In genomic region chr5:36385062-36385461, GRCm38 (mm10) we compare ENCODE assay signal across 9 mouse cellular contexts. TPM values are rescaled to one million over a fixed set of nuclear protein-coding genes. Genes with fewer than 3 reads are reported as not detected.
DNase-seq lines count a peak whose midpoint lies in the region; ATAC-seq and TF ChIP-seq lines count a peak whose summit lies in the region.
"Had no signal": no experiment of that assay in that cellular context is flagged by ENCODE, and none has a peak within 500 bp of the region (broad histone marks: within the 10 kb centered on the region; RNA-seq: fewer than 3 reads in every experiment).

No protein-coding gene starts in this region.

- no peaks in the 10 kb centered on the region for H3K27me3 ChIP-seq in embryonic facial prominence, embryonic 13.5 days
- H3K27me3 ChIP-seq in intestine, embryonic 15.5 days (replicated peaks) = no peaks in the 10 kb centered on the region

- no peak overlapping the region for H3K9ac ChIP-seq in embryonic facial prominence, embryonic 13.5 days
- H3K9ac ChIP-seq in intestine, embryonic 15.5 days = no peak overlapping the region
- H3K9ac ChIP-seq: midbrain, embryonic 12.5 days had no signal

- intact Hi-C loops in heart, postnatal 25 days (cut with DNase I) = no loop called here

- no peak for ATAC-seq in embryonic facial prominence, embryonic 13.5 days (ENCODE audit: insufficient number of reproducible peaks, insufficient read depth, low FRiP score, low TSS enrichment, low read depth)
- ATAC-seq in intestine, embryonic 15.5 days = peak; percentile 80
- no peak for ATAC-seq in granulocyte monocyte progenitor cell, adult 5-6 weeks (replicated peaks; ENCODE audit: poor library complexity, severe bottlenecking)

- DNase-seq in heart, adult 9 months (ENCODE audit: low spot score in 2 of 2) = peak; percentile 68 to 71
- DNase-seq in heart, postnatal 25 days (ENCODE audit: low spot score) = no peak
- DNase-seq in lung, postnatal 25 days (ENCODE audit: low spot score) = peak; percentile 70
- no peak for DNase-seq in adrenal gland, postnatal 4 days (ENCODE audit: low spot score in 2 of 2)
- DNase-seq in layer of hippocampus, adult 2 months (ENCODE audit: low spot score in 2 of 2) = no peak

- H3K4me3 ChIP-seq in embryonic facial prominence, embryonic 13.5 days = no peak overlapping the region
- no peak overlapping the region for H3K4me3 ChIP-seq in intestine, embryonic 15.5 days (replicated peaks)
- H3K4me3 ChIP-seq in layer of hippocampus, adult 2 months = no peak overlapping the region
- H3K4me3 ChIP-seq: midbrain, embryonic 12.5 days had no signal

- H3K27ac ChIP-seq in embryonic facial prominence, embryonic 13.5 days = no peak overlapping the region
- peak overlapping the region; percentile 44 for H3K27ac ChIP-seq in intestine, embryonic 15.5 days
- H3K27ac ChIP-seq in layer of hippocampus, adult 2 months = no peak overlapping the region
- H3K27ac ChIP-seq: midbrain, embryonic 12.5 days had no signal

- 6% methylated on average over 5 of the region's 5 CpGs for WGBS in embryonic facial prominence, embryonic 13.5 days
- 15% methylated on average over 5 of the region's 5 CpGs for WGBS in intestine, embryonic 15.5 days

- peaks cover 48% of the 10 kb centered on the region for H3K4me1 ChIP-seq in embryonic facial prominence, embryonic 13.5 days
- H3K4me1 ChIP-seq in intestine, embryonic 15.5 days (replicated peaks) = peaks cover 24% of the 10 kb centered on the region

- peak overlapping the region; percentile 14; the same call in 1 of the 2 replicates for H3K4me2 ChIP-seq in embryonic facial prominence, embryonic 13.5 days
- peak overlapping the region; percentile 35; the same call in 1 of the 2 replicates for H3K4me2 ChIP-seq in intestine, embryonic 15.5 days (replicated peaks)
- H3K4me2 ChIP-seq: midbrain, embryonic 12.5 days had no signal

- no peak for TF ChIP-seq CTCF in layer of hippocampus, adult 2 months (conservative IDR thresholded peaks at IDR 0.05)

- H3K9me3 ChIP-seq in embryonic facial prominence, embryonic 13.5 days = no peaks in the 10 kb centered on the region
- no peaks in the 10 kb centered on the region for H3K9me3 ChIP-seq in intestine, embryonic 15.5 days
- H3K9me3 ChIP-seq: midbrain, embryonic 12.5 days had no signal

- no peaks in the 10 kb centered on the region for H3K36me3 ChIP-seq in embryonic facial prominence, embryonic 13.5 days
- H3K36me3 ChIP-seq in intestine, embryonic 15.5 days = no peaks in the 10 kb centered on the region
- H3K36me3 ChIP-seq: midbrain, embryonic 12.5 days had no signal

RNA-seq across cellular contexts. Expression of gene Sorcs2, which starts 12.9 kb away (rescaled TPM):
- total RNA-seq in heart, postnatal 25 days (2021) = 10 to 100 TPM in 1 of 2 experiments, 1 to 10 TPM in 1; 9.7 to 13.1 TPM
- 13.1 and 14.8 TPM in 2 replicates for polyA plus RNA-seq in embryonic facial prominence, embryonic 13.5 days (2015; fragmentation: Nextera tagmentation; extraction: Ambion mirVana)
- polyA plus RNA-seq in intestine, embryonic 15.5 days (2015; fragmentation: Nextera tagmentation; extraction: Ambion mirVana) = 9.6 and 10.8 TPM in 2 replicates
- total RNA-seq in granulocyte monocyte progenitor cell, adult 5-6 weeks (2014; fragmentation: Nextera tagmentation) = not detected in 2 replicates
- total RNA-seq in granulocyte monocyte progenitor cell, adult 5-6 weeks (2017) = not detected in 2 replicates
- total RNA-seq in adrenal gland, postnatal 4 days (2021) = 10 to 100 TPM; 33.0 to 35.5 TPM
- 10 to 100 TPM; 49.2 to 54.8 TPM for total RNA-seq in layer of hippocampus, adult 2 months (2021)

Comparison
In these comparisons a context has a peak if more than half of its experiments do, and no peak if none do; other contexts are left out.
1. DNase-seq: peak in heart, adult 9 months (2 of 2) and lung, postnatal 25 days (single experiment); none in heart, postnatal 25 days (single experiment), adrenal gland, postnatal 4 days (0 of 2) and layer of hippocampus, adult 2 months (0 of 2).
2. RNA of gene Sorcs2, which starts 12.9 kb away (total RNA-seq): 49.2 to 54.8 TPM in layer of hippocampus, adult 2 months, 33.0 to 35.5 TPM in adrenal gland, postnatal 4 days and 9.7 to 13.1 TPM in heart, postnatal 25 days; not detected in granulocyte monocyte progenitor cell, adult 5-6 weeks; every median in the first group is over 10 times any median in the second.